Mouse (Mus musculus) brain, embryonic 14.5 days (tissue): ENCODE results near the gene Hcrtr1.

Source experiments
- CTCF ChIP-seq: fragments of 200-500 bp; IDR thresholded peaks from 2 replicates; pipeline ENCODE4 v1.5.1; 2012; ENCODE audit warnings: inconsistent platforms, mild to moderate bottlenecking, moderate library complexity, borderline replicate concordance; ENCODE audit not compliant: insufficient read depth, insufficient read length; ENCODE audit errors: extremely low read depth
- POLR2A ChIP-seq: fragments of 200-500 bp; IDR thresholded peaks from 2 replicates; pipeline ENCODE4 v1.6.1; 2012; ENCODE audit warnings: mild to moderate bottlenecking, inconsistent platforms, borderline replicate concordance; ENCODE audit not compliant: poor library complexity, insufficient read depth, insufficient read length, severe bottlenecking; ENCODE audit errors: extremely low read depth

DNA sequence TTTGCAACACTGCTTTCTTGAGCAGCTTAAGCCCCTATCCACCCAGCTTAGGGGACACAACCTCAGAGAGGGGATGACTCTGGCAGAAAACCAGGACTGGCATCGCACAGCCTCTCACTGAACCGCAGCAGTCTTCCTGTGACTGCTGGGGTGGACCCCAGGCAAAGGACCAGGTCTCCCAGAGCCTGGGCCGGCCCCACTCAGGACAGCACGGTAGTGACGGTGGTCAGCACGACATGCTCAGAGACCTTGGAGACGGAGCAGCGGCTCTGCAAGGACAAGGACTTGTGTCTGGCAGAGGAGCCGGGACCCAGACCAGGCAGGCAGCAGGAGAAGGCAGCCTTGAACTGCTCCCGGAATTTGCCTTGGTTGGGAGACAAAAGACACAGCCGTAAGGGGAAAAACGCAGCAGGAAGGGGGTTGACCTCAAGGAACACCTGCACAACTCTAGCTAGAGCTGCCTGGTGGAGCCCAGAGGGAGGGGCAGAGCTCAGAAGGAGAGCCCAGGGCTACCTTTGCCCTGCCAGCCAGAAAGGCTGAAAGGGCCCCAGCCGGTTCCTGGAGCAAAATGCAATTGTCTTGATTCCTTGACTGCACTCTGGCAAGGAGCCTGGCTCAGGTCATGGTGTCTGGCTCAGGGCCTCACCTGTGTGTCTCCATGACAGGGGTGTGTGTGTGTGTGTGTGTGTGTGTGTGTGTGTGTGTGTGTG, 8.4 kb downstream of the Hcrtr1 start:
- no peak for TF ChIP-seq CTCF
- TF ChIP-seq POLR2A = no peak
